Mouse (Mus musculus): Measurements from ENCODE around the gene Rc3h1.
"Not testable (repeated sequence)": the region's sequence is repeated elsewhere in the genome, so short reads cannot be mapped to it uniquely, and the experiment has no call there.

Rc3h1 gene

GRCm38 (mm10) chr1:160906057-160906557 is at the start of gene Rc3h1:
TSS of gene Rc3h1 (plus strand) at chr1:160906418.
- peak; percentile 95 for DNase-seq

GRCm38 (mm10) chr1:160858132-160858531 is 48.1 kb upstream of the Rc3h1 start:
- DNase-seq, result no peak

GRCm38 (mm10) chr1:160859874-160860273 is 46.3 kb upstream of the Rc3h1 start:
- DNase-seq, result not testable (repeated sequence)

GRCm38 (mm10) chr1:160861142-160861541 is 45.1 kb upstream of the Rc3h1 start:
- no peak for DNase-seq

- DNase-seq, result no peak
Observed at GRCm38 (mm10) chr1:160861632-160862031, 44.6 kb upstream of the Rc3h1 start.

- peak; percentile 63 for DNase-seq
Observed at GRCm38 (mm10) chr1:160863027-160863426, 43.2 kb upstream of the Rc3h1 start.

GRCm38 (mm10) chr1:160874757-160875156 is 31.5 kb upstream of the Rc3h1 start:
- no peak for DNase-seq

- no peak for DNase-seq
Observed at GRCm38 (mm10) chr1:160876968-160877367, 29.2 kb upstream of the Rc3h1 start.

- DNase-seq, result no peak
Observed at GRCm38 (mm10) chr1:160878485-160878884, 27.7 kb upstream of the Rc3h1 start.

GRCm38 (mm10) chr1:160881378-160881777 is 24.8 kb upstream of the Rc3h1 start:
- DNase-seq, result not testable (repeated sequence)

- DNase-seq, result no peak
Observed at GRCm38 (mm10) chr1:160881968-160882367, 24.2 kb upstream of the Rc3h1 start.

GRCm38 (mm10) chr1:160884273-160884672 is 21.9 kb upstream of the Rc3h1 start:
- DNase-seq, result no peak

GRCm38 (mm10) chr1:160884993-160885392 is 21.2 kb upstream of the Rc3h1 start:
- DNase-seq, result no peak

- DNase-seq, result no peak
Observed at GRCm38 (mm10) chr1:160899701-160900100, 6.5 kb upstream of the Rc3h1 start.

- no peak for DNase-seq
Observed at GRCm38 (mm10) chr1:160904047-160904446, 2.2 kb upstream of the Rc3h1 start.

- DNase-seq, result peak; percentile 64
Observed at GRCm38 (mm10) chr1:160906558-160907481, 602 bp downstream of the Rc3h1 start.

GRCm38 (mm10) chr1:160910176-160910575 is 4.0 kb downstream of the Rc3h1 start:
- no peak for DNase-seq

GRCm38 (mm10) chr1:160910812-160911211 is 4.6 kb downstream of the Rc3h1 start:
- no peak for DNase-seq

GRCm38 (mm10) chr1:160919383-160919782 is 13.2 kb downstream of the Rc3h1 start:
- no peak for DNase-seq

- DNase-seq, result no peak
Observed at GRCm38 (mm10) chr1:160921938-160922337, 15.7 kb downstream of the Rc3h1 start.

GRCm38 (mm10) chr1:160931320-160931719 is 25.1 kb downstream of the Rc3h1 start:
- DNase-seq, result no peak

GRCm38 (mm10) chr1:160933896-160934482 is 27.8 kb downstream of the Rc3h1 start:
- DNase-seq, result no peak

- DNase-seq, result no peak
Observed at GRCm38 (mm10) chr1:160935551-160935950, 29.3 kb downstream of the Rc3h1 start.

- no peak for DNase-seq
Observed at GRCm38 (mm10) chr1:160963199-160963598, 57.0 kb downstream of the Rc3h1 start.
